Mouse (Mus musculus) cerebellum, adult 2 months (tissue): ENCODE measurements around the gene Sap30l.

Source experiments
- CTCF ChIP-seq: fragments of 200-500 bp; IDR thresholded peaks from 2 replicates; pipeline ENCODE4 v1.5.1; 2011; ENCODE audit warnings: low read depth, mild to moderate bottlenecking, control low read depth, low read length, moderate library complexity, borderline replicate concordance; ENCODE audit not compliant: insufficient read depth
- POLR2A ChIP-seq: fragments of 200-500 bp; IDR thresholded peaks from 2 replicates; pipeline ENCODE4 v1.6.1; 2011; ENCODE audit warnings: low read length, control low read depth, borderline replicate concordance; ENCODE audit not compliant: insufficient read depth

DNA sequence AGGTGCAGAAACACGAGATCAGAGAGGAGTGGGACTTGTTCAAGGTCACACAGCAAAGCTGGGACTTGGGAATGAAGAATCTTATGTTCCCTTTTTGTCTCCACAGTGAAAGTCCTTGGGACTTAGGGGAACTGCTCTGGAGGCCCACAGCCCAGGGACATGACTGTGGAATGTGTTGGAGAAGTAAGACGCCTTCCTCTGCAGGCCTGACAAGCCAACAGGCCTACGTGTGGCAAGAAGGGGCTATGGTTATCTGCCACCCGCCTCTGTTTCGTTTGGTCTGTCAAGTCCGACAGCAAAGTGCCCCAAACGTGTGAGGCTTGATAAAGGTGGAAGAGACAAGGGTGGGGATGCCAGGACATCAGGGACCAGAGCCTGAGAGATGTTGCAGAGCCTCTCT, 46.0 kb downstream of the Sap30l start:
- TF ChIP-seq CTCF (no peak), POLR2A (no peak)
